Mouse (Mus musculus) right cerebral cortex, adult 2 months (tissue): Measurements from ENCODE around the gene Faf2.
A peak's percentile ranks its signal among the peaks of the same experiment; 100 is the strongest.

Source experiments
- DNase-seq, 2 experiments: peaks; one replicate each; pipeline ENCODE4 v3.0.0; 2021 to 2022; ENCODE audit warnings: low spot score in 2 of 2

Gene Faf2

DNA sequence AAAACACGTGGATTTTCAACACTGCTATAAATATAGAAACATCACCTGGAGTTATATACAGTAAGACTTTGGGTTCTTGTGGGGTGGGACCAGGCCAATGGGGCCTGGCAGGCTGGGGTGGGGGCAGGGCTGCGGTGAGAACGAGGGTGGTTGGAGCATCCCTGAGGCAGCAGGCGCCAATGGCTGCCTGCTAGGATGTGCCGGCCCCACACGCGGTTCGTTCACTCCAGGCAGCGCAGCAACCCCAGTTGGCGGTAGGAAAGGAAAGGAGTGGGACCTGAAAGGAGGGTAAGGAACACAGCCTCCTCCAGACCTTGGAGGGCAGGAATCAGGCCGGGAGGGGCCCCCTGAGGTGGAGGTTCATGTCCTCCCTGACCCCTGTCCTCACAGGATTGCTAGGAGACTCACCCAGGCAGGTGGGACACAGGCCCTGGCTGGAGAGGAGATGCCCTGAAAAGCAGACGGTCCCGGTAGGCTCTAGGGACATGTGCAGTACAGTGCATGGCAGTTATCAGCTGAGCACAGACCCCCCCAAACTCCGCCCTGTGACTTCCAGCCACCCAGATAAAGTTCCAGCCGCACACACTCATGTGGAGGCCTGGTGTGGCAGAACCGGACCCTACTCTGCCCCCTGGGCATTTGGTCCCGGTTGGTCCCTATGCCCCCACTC is 58.7 kb downstream of the Faf2 start:
- no peak for DNase-seq

DNA sequence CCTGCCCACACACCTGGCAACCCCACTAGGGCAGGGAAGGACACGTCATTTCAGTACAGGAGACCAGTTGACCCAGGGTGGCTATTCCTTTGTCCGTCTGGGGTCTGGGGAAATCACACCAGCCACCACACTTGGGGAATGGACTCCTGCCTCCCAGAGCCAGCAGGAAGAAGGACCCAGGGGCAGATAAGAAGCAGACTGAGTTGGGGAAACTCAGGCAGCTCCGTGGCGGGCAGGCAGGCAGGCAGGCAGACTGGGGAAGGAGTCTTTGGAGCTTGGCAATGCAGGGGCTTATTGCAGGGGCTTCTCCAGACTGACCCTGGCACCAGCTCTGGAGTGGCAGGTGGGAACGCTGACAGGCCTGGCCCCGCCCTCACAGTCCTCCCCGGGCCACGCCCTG is 59.7 kb downstream of the Faf2 start:
- DNase-seq = no peak

GRCm38 (mm10) chr13:54683301-54683700 is 61.7 kb downstream of the Faf2 start:
- no peak for DNase-seq

- no peak for DNase-seq
Measured at GRCm38 (mm10) chr13:54684140-54684896, 62.7 kb downstream of the Faf2 start.

DNA sequence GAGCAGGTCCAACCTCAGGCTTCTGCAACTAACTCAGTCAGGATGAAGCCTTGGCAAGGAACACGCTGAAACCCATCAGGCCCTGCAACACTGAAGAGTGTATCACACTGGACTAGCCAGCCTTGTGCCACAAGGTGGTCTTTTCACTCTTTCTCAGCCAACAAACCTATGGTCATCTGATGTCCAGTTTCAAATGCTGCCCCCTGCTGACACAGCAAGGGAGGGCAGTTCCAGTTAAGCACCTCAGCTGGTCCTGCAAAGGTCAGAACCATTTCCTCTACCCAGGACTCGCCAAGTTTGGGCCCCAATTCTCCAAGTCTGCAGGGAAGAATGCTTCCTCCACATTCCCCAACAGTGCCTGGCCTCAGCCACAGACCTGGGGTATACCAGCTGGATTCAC is 63.6 kb downstream of the Faf2 start:
- no peak for DNase-seq

DNA sequence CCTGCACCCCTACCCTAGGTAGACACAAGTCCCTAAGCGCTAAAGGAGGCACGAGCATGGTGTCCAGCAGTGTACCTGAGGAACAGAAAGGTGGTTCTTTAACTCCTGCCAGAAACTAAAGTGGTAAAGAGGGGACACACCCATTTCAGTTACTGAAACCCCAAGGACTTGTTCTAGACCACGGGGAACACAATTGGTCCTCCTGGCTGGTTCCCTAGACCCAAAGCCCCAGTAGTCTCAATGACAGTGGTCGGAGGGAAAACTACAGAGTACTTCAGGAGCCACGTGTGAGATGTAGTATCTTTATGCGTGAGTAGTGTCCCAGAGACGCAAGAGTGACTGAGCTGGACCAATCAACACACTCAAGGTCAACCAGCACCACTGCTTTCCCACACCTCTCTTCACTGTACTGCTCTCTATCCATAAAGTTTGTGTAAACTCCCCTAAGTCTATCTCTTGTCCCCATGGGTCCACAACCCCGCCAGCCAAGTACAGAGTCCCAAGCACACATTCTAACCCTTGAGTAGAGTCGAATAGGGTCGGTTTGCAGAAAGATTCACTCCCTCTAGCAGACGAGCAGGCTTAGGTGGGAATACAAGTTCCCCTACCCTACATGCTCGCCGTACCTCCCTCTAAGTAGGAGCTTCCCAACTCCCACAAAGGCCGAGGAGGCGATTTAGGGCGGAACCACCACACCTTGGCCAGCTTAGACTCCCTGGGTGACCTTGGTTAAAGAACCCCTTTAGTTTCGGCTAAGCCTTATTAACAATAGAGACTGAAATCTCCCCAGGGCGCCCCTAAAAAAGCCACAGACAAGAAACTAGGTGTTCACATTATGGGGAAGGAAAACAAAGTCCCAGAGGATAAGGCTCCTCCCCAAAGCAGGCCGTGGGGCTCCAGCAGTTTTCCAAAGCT is 64.8 kb downstream of the Faf2 start:
- no peak for DNase-seq

- DNase-seq = peak; percentile 65 to 78
Measured at GRCm38 (mm10) chr13:54687096-54687495, 65.5 kb downstream of the Faf2 start.

DNA sequence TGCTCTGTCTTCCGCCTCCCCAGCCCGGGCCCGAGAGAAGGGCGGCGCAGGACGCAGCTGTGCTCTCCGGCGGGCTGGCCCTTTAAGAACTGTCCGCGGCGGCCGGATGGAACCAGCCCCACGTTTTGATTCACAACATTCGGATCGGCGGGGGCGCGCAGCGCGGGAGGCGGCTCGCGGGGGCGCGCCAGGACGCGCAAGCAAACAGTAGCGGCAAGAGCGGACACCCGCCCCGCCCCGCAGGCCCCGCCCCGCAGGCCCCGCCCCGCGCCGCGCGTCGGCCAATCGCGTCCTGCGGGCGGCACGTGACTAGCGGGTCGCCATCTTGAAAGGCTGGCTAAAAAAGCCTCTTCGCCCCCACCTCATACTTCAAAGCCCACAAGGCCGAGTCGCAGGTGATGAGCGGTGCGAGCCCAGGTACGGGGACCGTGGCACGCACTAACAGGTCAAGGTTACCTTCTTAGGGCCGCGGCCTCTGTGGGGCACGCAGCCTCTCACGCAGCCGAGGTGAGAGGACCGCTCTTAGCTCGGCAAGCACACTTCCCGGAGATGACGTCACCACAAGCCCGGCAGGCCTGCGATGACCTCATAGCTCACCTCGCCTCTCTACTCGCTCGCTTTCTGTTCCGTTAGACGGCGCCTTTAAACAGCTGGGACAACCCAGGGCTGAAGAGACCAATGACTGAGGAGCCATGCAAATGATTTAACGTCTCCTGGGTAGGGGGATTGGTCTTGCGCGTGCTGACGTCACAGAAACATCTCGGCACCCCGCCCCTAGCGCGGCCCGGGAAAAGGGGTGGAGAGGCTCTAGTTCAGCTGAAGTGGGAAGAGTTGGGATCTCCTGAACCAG is 66.2 kb downstream of the Faf2 start:
- DNase-seq = peak; percentile 96 to 99

DNA sequence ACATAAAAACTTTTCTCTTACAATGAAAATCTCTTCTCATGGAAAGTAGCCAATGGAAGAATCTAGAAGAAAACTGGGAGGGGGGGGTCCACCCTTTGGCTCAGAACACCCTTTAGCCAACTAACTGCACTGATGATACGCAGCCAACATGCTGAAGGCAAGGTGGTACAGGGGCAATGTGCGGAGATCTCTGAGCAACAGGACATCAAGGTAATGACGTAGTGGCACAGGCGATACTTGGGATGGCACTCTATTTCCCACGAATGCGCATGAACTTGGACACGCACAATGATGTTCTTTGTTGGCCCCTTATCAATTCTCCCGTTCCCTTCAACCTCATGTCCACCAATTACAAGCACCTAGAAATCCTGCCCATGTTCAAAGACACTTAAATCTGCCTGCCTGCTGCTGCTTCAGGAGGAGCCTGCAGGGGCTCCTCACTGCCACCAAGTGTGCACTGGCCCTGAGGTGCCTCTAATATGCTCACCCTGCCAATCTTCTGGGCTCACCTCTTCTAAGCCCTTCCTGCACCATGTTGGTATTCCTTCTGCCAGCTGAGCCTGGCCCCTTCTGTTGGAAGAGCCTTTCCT is 68.7 kb downstream of the Faf2 start:
- no peak for DNase-seq

DNA sequence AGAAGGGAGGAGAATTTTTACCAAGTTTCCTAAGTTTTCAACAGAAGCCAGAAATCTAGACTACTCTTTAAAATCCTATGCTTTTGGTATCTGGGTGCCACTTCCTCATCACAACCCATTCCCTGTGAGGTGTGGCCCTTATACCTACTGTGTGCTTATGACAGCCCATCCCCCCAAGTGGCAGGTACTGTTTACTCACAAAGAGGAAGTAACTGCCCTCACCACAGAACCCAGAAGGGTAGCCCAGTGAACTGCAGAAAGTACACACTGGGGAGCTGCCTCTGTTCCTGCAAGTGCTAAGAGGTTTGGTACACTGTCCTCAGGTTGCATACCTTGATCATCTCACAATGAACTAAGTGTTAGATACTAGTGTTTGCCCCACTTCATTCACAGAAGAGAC is 70.2 kb downstream of the Faf2 start:
- DNase-seq = no peak

DNA sequence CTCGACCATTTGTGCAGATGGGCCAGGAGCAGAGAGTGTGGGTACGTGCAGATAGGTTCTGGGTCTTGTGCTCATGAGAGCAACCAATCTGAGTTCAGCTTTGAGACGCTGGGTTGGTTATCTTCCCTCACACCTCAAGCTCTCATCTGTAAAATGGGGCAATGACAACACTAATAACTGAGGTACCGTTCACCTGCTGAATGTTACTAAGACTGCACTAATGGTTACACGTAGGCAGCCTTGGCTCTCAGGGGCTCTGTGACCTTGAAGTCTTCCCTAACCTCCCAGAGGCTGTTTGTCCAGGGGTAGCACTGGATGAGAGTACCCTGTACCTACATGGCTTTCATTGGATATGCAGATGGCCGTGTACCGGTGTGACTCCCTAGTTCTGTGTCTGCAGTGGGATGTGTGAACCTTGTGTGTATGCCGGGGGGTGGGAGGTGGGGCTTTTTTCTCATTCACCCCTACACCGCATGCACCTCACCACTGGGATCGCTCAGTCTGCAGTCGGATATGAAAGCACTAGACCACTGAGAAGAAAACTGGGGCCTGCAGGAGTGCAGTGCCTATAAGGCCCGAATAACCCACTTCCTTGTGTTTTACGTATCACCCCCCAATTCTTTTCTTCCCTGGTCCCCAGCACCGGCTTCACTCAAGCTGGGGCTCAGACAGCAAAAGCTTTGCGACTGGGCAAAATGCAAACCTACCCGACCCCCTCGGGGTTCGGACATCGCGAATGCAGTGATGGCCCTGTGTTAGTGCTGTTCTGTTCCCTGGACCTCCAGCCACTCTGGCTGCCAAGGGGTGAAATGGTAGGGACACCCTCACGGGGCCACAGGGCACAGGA is 71.3 kb downstream of the Faf2 start:
- DNase-seq = no peak

DNA sequence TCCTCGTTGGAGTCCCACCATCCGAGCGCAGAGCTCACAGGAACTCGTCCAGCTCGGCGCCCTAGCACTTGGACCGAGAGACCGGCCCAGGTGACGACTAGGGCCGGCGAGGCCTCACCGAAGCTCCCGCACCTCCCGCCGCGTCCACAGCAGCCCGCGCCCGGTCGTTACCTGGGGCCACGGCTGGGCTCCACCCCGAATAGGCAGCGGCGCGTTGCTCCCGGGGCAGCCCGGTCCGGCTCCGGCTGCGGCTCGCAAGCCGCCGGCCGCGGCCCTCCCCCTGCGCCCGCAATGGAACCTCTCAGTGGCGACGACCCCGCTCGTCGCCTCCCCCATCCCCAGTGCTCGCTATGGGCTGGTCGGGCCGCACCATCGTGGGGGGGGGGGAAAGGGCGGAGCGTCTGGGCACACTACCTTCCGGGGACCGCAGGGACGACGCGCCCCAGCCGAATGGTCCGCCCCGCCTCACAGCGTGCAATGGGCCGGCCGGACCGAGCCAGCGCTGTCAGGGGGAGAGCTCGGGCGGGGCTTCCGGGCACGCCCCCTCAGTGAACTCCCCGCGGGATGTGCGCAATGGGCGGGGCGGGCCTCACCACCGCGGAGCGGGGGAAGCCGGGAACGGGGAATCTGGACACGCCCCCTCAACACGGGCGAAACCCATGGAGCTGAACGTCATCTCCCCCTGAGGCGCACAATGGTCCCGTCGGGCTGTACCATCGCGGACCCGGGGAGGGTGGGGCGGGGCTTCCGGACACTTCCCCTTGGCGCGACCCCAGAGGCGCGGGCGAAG is 72.2 kb downstream of the Faf2 start, which contains the start of gene Rnf44:
TSS of gene Rnf44 (minus strand) at position 350 of the 790 bp plus-strand sequence.
- peak; percentile 98 for DNase-seq

- no peak for DNase-seq
Measured at GRCm38 (mm10) chr13:54694348-54695060, 72.9 kb downstream of the Faf2 start.

DNA sequence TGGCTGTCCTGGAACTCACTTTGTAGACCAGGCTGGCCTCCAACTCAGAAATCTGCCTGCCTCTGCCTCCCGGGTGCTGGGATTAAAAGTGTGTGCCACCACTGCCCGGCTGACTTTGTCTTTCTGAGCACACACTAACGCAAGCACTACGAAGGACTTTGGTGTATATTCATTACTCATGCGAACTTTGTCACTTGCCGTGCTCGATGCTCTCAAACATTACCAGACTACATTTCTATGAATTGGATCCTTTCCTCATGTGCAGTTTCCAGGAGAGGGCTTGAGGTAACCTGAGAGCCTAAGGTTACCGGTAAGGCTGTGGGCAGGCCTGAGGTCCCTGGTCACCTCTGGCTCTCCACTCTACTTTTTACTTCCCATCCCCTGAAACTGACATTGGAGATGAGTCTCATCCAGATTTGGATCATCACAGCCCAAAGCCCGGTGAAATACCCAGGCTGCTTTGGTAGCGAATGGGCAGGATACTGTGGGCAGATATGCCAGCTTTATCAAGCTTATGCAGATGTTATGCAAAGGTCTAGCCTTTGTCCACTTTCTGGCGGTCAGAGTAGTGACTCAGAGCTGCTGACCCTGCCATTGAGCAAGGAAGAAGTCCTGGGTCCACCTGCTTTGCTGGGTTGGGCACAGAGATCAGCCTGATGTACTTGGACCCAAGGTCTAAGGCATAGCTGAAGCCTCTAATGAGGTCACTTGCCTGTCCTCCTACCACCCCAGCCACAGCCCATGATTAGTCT is 74.1 kb downstream of the Faf2 start:
- no peak for DNase-seq

DNA sequence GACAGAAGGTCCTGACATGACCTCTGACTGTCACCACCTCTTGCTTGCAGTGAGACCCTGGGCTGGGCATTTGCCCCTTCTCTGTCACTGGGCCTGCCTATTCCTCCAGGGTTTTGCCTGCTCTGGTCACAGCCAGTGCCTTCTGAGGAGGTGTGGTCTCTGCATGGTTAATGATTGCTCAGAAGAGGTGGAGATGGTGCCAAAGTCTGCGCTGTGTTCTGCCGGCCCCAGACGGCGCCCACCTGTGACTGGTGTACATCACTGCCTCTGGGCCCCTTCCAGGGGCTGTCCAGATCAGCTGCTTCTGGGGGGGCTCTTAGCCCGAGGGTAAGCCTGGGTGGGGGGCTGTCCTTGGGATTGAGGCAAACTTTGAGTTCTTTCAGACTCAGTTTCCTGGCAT is 79.7 kb downstream of the Faf2 start, which contains the start of gene Cdhr2:
TSS of gene Cdhr2 (plus strand) at position 219 of the 400 bp plus-strand sequence.
- no peak for DNase-seq

- no peak for DNase-seq
Measured at GRCm38 (mm10) chr13:54702507-54702906, 80.9 kb downstream of the Faf2 start.

DNA sequence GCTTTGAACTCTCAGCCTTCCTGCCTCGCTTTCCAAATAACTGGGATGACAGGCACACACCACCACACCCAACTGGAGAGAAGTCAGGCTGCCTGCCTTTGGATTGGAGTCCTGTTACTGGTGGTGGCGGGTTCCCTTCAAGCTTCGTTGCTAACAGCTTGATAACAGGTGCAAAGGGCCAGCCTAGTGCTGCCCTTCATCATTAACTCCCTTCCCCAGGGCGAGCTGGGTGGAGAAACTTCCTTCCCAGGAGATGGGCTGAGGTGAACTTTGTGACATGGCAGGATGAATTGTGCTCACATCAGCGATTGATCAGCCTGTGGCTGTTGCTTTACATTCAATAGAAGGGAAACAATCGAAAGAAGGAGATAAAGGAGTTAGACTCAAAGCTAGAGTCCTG is 83.3 kb downstream of the Faf2 start:
- DNase-seq = no peak

GRCm38 (mm10) chr13:54710866-54711265 is 89.3 kb downstream of the Faf2 start:
- no peak for DNase-seq
